Mouse (Mus musculus) olfactory bulb, adult 2 months (tissue): ENCODE results near the gene Abca4. TPM values are rescaled to one million over a fixed set of nuclear protein-coding genes. Genes with fewer than 3 reads are reported as not detected.

ENCODE experiments used
- H3K27ac ChIP-seq: fragments of 200-500 bp; 2 replicates; pipeline ENCODE4 v1.5.1; 2012; ENCODE audit warnings: low read depth, low read length; ENCODE audit not compliant: insufficient read depth
- H3K4me1 ChIP-seq: fragments of 200-500 bp; 2 replicates; pipeline ENCODE4 v1.6.1; 2012; ENCODE audit warnings: low read length; ENCODE audit not compliant: control insufficient read depth, insufficient read depth
- H3K4me3 ChIP-seq: fragments of 200-500 bp; 2 replicates; pipeline ENCODE4 v1.5.1; 2012; ENCODE audit warnings: mild to moderate bottlenecking, low read depth, low read length, moderate library complexity; ENCODE audit not compliant: insufficient read depth
- CTCF ChIP-seq: fragments of 200-500 bp; IDR thresholded peaks from 2 replicates; pipeline ENCODE4 v1.5.1; 2012; ENCODE audit warnings: low read depth, mild to moderate bottlenecking, low read length, moderate library complexity; ENCODE audit not compliant: insufficient read depth
- POLR2A ChIP-seq: fragments of 200-500 bp; IDR thresholded peaks from 2 replicates; pipeline ENCODE4 v1.6.1; 2012; ENCODE audit warnings: mild to moderate bottlenecking, low read depth, low read length, moderate library complexity; ENCODE audit not compliant: insufficient read depth
- WGBS: fragments of 180-500 bp; shearing (Covaris S2); methylation state at CpG from one replicate; pipeline ENCODE4 v1.1.7; 2018; 5-methylcytosine and 5-hydroxymethylcytosine counted together
- polyA plus RNA-seq: library from polyadenylated mRNA; stranded (reverse); fragments of >200 nt; gene quantifications from 2 replicates; pipeline ENCODE4 v1.2.4, GENCODE M21; 2012; ENCODE audit warnings: low replicate concordance; ENCODE audit not compliant: missing spikeins, insufficient read depth, insufficient read length

Abca4 gene
- polyA plus RNA-seq, 1 experiment = not detected

DNA sequence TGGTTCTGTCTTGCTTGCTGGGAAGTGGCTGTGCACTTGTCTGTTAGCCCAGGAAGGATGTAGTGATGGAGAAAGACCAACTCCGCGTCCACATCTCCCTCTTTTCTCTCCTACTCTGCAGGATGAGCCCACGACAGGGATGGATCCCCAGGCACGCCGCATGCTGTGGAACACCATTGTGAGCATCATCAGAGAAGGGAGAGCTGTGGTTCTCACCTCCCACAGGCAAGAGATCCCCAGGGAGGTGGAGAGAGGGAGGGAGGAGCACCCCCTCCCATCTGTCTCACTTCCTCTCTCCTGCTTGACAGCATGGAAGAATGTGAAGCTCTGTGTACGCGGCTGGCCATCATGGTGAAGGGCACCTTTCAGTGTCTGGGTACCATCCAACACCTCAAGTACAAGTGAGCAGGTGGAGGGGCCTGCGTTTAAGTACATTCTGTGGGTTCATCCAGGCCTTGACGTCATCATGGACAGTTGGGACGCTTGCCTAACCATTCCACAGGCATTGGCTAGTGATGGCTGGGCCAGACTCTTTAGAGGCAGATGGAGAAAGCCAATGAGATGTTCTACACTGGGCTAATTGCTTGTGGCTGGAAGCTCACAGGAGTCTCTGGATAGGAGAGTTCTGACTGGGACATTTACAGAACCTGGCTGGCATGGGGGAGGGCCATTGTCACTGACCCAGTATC, 126.5 kb downstream of the Abca4 start:
- WGBS = 85% methylated on average over 10 of the region's 10 CpGs
- TF ChIP-seq CTCF (no peak), POLR2A (no peak)

GRCm38 (mm10) chr3:122173526-122174150, 129.4 kb downstream of the Abca4 start:
- no peak overlapping the region for H3K4me3 ChIP-seq
- H3K27ac ChIP-seq = no peak overlapping the region
- 52% methylated on average over 15 of the region's 15 CpGs for WGBS
- TF ChIP-seq CTCF (no peak), POLR2A (no peak)
- H3K4me1 ChIP-seq = no peaks in the 10 kb centered on the region

More for the DNA sequence above, 126.5 kb downstream of the Abca4 start:
- no peak overlapping the region for H3K4me3 ChIP-seq
- no peak overlapping the region for H3K27ac ChIP-seq
- H3K4me1 ChIP-seq = no peaks in the 10 kb centered on the region

- no peaks in the 10 kb centered on the region for H3K4me1 ChIP-seq
- no peak overlapping the region for H3K4me3 ChIP-seq
- no peak overlapping the region for H3K27ac ChIP-seq
- no peak for TF ChIP-seq CTCF
- no peak for TF ChIP-seq POLR2A
- WGBS = 86% methylated on average over 6 of the region's 6 CpGs
Measured at GRCm38 (mm10) chr3:122176018-122176417, 131.8 kb downstream of the Abca4 start.

DNA sequence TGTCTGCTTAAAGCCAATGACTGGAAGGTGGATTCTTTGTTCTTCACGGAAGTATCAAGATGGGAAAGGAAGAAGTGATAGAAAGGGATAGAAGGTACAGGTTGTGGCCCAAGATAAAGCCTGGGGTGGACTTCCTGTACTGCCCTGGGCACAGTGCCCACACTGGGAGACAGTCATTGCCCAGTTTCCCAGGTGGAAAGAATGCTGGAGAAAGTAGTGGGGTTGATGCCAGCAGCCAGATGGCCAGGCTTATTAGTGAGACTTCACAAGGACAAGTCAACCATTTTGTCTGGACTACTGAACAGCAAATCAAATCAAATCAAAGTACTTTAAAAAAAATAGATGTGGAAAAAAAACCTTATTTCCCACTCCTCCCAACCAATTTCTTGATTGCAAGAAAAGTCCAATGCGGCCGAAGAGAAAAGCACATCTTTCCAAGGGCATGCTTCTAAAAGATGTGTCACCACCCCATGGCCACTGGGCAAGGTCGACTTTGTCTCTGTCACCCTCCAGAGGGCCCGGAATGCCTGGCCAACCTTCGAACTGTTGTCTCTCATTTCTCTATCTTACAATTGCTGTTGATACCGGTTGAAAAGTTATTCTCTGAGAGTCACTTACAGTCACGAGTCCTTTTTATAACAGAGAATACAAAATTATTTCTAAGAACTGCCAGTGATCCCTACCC, 132.6 kb downstream of the Abca4 start:
- TF ChIP-seq POLR2A (no peak), CTCF (no peak)
- Histone ChIP-seq H3K27ac (no peak overlapping the region), H3K4me3 (no peak overlapping the region), H3K4me1 (no peaks in the 10 kb centered on the region)
- 85% methylated on average over 8 of the region's 8 CpGs for WGBS

GRCm38 (mm10) chr3:122184109-122184508, 139.9 kb downstream of the Abca4 start:
- WGBS = 67% methylated on average over 11 of the region's 11 CpGs
- H3K4me1 ChIP-seq = no peaks in the 10 kb centered on the region
- no peak for TF ChIP-seq CTCF
- TF ChIP-seq POLR2A = no peak
- no peak overlapping the region for H3K4me3 ChIP-seq
- H3K27ac ChIP-seq = no peak overlapping the region

GRCm38 (mm10) chr3:122186975-122187374, 142.7 kb downstream of the Abca4 start:
- TF ChIP-seq POLR2A = no peak
- no peak for TF ChIP-seq CTCF
- 90% methylated on average over 1 of the region's 1 CpGs for WGBS

DNA sequence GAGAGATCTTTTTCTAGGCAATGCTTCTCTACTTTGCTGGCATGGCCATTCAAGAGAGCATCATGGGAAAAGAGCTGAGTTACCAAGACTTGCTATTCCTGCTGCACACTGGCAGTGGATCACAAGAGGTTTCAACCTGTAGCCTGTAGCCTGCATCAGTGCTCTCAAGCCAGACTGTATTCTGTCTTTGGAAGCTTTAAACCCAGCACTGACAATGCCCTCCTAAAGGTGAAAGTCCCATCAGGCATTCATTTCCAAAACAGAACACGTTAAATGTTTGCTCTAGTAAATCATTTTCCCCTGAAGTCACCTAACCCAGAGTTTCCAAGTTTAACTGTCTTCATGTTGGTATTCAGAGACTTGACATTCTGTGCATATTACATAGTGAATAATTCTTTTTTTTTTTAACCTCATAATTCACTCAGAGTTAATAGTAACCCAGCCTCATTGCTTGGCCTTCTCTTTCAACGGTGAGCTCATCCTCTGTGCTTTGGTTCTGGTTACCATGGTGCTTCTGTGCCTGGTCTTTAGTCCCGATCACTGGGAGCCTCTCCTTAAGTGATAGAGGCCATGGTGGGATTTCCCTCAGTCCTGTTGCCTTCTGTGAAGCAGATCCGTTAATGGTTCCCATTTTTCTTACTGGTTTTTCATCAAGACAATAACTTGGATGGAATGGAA, 152.5 kb downstream of the Abca4 start:
- H3K4me3 ChIP-seq = no peak overlapping the region
- TF ChIP-seq CTCF (no peak), POLR2A (no peak)
- no peak overlapping the region for H3K27ac ChIP-seq
- H3K4me1 ChIP-seq = no peaks in the 10 kb centered on the region
- WGBS = 58% methylated on average over 4 of the region's 4 CpGs

More at GRCm38 (mm10) chr3:122186975-122187374, 142.7 kb downstream of the Abca4 start:
- Histone ChIP-seq H3K27ac (no peak overlapping the region), H3K4me3 (no peak overlapping the region), H3K4me1 (no peaks in the 10 kb centered on the region)

DNA sequence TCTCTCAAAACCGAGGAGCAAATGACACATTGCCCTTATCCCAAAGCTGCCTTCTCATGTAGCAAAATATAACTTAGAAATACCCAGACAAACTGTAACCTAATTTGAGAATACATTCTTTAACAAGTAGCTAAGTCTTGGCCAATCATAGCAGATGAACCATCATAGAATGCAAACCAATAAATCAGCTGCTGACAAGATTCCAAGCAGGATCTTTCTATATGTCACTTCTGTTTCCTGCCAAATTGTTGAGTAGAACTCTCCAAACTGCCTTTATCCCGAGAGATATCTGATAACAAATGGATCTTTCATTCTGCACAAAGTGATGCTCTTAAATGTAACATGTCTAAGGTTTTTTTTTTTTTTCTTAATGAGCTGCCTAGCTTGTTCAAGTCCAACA, 154.3 kb downstream of the Abca4 start:
- H3K4me3 ChIP-seq = no peak overlapping the region
- TF ChIP-seq POLR2A (no peak), CTCF (no peak)
- H3K4me1 ChIP-seq = no peaks in the 10 kb centered on the region
- H3K27ac ChIP-seq = no peak overlapping the region
- 85% methylated on average over 2 of the region's 2 CpGs for WGBS
